Mouse (Mus musculus) granulocyte monocyte progenitor cell, adult 5-6 weeks (primary cell): ENCODE data around the gene Ifi27l2a. TPM values are rescaled to one million over a fixed set of nuclear protein-coding genes. Genes with fewer than 3 reads are reported as not detected.

Experiments
- ATAC-seq: replicated peaks from 2 replicates; pipeline ENCODE4 v1.8.0; 2016; ENCODE audit warnings: mild to moderate bottlenecking, moderate TSS enrichment, inconsistent platforms; ENCODE audit not compliant: poor library complexity, severe bottlenecking
- total RNA-seq, 2 experiments: library from RNA; stranded (forward) in 1 of 2; stranded (reverse) in 1 of 2; fragments of 200-712, 200-1000 nt in 1 of 2; fragments of >200 nt in 1 of 2; fragmentation: Nextera tagmentation in 1 of 2; gene quantifications; 2 replicates each; pipeline ENCODE4 v1.2.3; 2014 to 2017

The Ifi27l2a gene
- total RNA-seq, 2 experiments from 2014 or later = 4.0 to 8.9 TPM

DNA sequence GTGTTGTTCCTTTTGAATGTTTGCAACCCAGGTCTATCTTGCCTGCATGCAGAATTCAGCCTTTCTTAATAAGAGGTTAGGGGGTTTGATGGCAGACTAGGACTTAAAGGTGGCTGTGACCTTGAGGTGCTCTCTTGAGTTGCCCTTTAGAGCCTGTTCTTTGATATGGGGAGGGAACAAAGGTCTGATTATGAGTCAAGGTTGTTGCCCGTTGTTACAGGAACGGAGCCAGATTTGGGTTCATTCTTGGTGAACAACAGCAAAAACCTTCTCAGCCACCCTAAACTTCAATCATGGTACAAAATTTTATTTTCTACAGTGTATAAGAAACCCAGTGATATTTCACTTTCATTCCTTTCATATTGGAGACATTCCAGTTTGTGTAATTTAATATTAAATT is 10.1 kb downstream of the Ifi27l2a start:
- no peak for ATAC-seq

DNA sequence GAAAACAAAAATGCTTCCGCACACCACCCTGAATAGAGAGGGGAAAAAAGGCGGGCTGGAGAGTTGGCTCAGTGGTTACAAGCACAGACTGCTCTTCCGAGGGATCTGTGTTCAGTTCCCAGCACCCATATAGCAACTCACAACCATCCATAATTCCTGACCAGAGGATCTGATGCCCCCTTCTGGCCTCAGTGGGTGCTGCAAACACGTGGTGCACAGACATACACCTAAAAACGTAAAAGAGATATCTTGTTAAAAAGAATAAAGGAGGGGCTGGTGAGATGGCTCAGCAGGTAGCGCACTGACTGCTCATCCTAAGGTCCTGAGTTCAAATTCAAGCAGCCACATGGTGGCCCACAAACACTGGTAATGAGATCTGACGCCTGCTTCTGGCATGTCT is 16.8 kb downstream of the Ifi27l2a start:
- ATAC-seq = no peak

DNA sequence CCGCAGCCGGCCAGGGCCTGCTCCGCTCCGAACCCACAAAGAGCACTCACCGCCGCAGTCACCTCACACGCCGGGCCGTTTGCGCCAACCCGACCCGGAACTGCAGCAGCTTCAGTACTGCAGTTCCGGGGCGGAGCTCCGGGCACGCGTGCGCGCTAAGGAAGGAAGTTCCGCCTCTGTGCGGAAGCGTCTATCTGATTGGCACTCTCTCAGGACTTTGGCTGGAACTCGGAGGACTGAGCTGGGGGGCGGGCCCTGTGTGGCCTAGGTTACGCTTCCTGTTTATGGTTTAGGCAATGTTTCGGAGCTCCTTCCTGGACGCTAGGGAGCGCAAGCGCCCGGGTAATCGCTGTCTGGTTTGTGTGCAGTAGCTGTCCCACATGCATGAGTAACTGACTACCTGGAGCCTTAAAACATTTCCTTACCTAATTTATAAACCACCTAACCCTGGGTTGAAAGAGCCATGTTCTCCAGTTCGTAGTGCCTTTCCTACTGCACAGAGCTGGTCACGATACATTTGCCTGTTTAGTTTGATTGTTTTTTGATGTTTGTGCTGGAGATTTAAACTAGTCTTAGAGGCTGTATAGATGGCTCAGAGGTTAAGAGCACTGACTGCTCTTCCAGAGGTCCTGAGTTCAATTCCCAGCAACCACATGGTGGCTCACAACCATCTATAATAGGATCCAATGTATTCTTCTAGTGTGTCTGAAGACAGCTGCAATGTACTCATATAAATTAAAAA is 17.6 kb downstream of the Ifi27l2a start, which contains the start of gene Ddx24:
Ddx24 (minus strand) TSS at position 102 of the 742 bp plus-strand sequence.
- peak; percentile 98 for ATAC-seq

DNA sequence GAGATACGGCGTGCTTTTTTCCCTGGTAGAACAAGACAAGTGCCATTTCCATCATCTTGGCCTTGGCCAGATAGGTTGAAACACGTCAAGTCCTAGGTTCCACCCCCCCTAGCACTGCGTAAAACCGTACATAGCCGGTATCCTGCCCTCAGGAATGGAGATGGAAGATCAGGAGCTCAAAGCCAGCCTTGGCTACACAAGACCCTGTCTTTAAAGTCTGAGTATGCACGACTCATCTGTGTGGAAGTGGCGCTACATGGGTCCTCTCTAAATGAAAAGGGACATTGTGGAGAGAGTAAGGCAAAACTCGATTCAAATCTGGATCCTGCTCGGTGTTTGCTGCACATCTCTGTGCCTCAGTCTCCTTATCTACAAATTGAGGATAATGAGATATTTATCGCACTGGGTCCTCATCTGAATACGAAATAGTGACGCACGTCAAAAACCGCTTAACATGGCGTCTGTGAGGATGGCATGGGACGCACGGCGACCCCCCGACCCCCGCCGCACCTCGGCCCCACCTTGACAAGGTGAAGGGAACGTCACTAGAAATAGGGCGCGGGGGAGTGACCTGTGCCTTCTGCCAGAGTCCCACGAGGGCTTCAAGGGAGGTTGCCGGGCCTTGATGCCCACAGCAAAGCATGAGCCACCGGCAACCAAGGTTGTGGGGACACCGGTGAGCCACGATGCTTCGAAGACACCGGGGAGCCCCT is 18.3 kb downstream of the Ifi27l2a start:
- peak; percentile 29 for ATAC-seq

DNA sequence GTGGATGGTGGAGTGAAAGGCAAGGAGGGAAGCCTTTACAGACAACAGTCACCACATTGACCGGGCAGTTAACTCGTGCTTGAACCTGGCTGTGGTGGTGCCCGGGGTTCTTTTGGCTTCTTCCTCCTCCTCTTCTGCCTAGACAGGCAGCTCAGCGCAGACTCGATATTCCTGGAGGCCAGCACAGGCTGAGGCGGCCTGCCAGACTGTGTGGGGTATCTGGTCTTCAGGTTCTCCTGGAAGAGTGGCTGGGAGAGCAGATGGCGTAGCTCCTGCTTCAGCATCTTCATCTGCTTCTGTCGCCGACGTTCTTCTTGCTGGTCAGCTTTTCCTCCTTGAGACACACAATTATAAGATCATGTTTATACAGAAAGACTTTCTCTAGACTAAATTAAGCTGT is 35.3 kb downstream of the Ifi27l2a start:
- ATAC-seq = no peak

DNA sequence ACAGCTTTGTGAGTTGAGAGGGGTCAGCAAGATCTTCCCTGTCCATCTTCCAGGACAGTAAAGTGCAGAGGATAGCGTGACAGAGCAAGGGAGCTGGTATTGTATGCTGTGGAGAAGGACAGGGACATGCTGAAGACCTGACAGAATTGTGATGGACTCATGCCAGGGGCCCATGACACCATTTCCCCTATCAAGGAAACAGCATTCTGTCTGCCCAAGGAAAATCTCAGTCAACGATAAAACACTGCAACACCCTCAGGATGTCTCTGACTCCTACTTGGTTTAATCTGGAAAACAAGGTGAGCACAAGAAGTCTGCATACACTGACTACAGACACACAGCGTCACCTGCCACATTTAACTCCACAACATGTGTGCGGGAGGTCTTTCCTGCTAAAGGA is 35.8 kb downstream of the Ifi27l2a start, which contains the start of gene 9330161L09Rik:
9330161L09Rik (minus strand) TSS at position 101 of the 400 bp plus-strand sequence.
- no peak for ATAC-seq

DNA sequence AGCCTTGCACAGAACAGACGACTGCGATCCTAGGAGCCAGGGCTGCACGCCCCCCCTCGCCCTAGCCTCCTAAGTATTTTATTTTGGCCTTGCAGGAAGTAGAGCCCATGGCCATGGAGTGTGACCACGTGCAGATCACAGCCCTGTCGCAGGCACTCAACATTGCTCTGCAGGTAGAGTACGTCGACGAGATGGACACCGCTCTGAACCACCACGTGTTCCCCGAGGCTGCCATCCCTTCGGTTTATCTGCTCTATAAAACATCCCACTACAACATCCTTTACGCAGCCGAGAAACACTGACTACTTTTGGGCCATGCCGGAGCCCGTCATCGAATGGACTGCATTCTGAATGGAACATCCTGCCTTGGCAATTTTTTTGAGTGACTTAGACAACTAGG is 39.3 kb downstream of the Ifi27l2a start:
- no peak for ATAC-seq

DNA sequence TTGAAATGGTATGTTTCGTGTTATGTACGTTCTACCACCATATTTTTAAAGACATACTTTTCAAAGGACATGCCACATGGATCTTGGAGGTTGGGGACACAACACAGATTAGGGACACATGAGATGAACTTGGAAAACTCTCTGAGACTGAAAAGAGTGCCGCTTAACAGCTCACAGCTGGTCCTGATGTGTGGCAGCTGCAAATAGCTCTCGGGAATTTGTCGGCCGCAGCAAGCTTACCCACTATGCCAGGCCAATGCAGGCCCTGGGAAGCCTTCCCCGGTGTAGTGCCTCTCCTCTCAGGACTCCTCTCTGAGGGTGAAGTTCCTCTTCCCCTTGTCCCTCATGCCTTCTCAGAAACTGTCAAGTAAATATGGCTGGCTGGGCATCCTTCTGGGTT is 46.7 kb downstream of the Ifi27l2a start:
- ATAC-seq = no peak

DNA sequence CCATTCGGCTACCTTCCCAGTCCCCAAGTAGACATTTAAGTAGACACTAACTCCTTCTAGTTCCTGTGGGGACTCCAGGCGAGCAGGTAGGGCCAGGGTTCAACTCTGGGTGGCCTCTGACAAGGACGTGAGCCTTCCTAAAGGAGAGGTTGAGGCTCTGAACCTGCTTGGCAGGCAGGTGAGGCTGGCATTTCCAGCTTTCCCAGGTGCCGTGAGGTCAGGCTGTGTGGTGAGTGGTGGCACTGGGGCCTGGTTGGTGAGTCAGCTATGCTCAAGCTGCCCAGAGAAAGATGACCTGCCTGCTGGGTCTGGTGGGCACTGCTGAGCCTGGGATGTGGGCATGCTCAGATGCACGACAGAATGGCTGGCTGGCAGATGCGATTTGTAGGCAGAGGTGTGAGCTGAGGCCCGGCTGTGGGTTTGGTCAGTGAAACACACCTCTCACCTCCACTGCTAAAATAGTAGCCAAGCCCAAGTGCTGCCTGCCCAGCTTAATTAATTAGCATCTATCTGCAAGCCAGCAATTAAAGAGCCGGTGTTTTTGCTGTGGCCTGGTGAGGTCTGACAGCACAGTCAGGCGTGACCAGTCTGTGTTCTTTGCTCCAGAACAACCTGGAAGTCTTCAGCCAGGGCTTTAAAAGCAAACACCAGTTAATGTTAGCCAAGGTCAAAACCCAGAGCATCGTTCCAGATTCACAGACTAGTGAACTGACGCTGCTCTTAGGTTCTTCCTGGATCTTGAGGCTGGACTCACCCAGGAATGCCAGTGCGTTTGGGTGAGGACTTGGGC is 47.8 kb downstream of the Ifi27l2a start:
- ATAC-seq = no peak

DNA sequence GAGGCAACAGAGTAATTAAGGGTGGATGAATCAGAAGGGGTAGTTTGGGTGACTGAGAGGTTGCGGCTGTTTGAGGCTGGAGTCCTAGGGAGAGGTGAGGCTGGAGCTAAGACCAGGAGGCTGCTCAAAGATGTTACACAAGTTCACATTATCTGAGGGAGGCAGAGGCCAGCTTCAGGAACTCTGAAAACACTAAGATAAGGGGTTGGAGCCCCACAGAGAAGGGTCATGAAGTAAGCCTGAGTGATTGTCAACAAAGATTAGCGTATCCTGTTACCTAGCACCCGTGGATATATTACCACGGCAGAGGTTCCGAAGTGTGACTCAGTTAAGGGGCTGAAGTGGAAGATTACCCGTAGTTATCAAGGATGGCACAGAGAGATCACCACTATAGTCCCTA is 50.0 kb downstream of the Ifi27l2a start:
- ATAC-seq = peak; percentile 45

Other genes starting within 250 kb of the Ifi27l2a start
- gene Prima1, start 201.5 kb downstream of the Ifi27l2a start, total RNA-seq (2014; fragmentation: Nextera tagmentation) = not detected in 2 replicates
- gene Prima1, start 201.5 kb downstream of the Ifi27l2a start, total RNA-seq (2017) = not detected in 2 replicates
- gene Fam181a, start 132.7 kb downstream of the Ifi27l2a start, total RNA-seq (2014; fragmentation: Nextera tagmentation) = not detected in 2 replicates
- not detected in 2 replicates for gene Fam181a, start 132.7 kb downstream of the Ifi27l2a start, total RNA-seq (2017)
- not detected in 2 replicates for gene Asb2, start 87.7 kb downstream of the Ifi27l2a start, total RNA-seq (2014; fragmentation: Nextera tagmentation)
- 0.41 TPM in 1 of 2 replicates, not detected in the other for gene Asb2, start 87.7 kb downstream of the Ifi27l2a start, total RNA-seq (2017)
- 0.56 and 0.66 TPM in 2 replicates for gene Otub2, start 55.0 kb downstream of the Ifi27l2a start, total RNA-seq (2014; fragmentation: Nextera tagmentation)
- 0.67 and 0.78 TPM in 2 replicates for gene Otub2, start 55.0 kb downstream of the Ifi27l2a start, total RNA-seq (2017)
- gene 9330161L09Rik, start 35.9 kb downstream of the Ifi27l2a start, total RNA-seq (2014; fragmentation: Nextera tagmentation) = 1.3 and 5.6 TPM in 2 replicates
- gene 9330161L09Rik, start 35.9 kb downstream of the Ifi27l2a start, total RNA-seq (2017) = 0.31 and 0.52 TPM in 2 replicates
- gene Ddx24, start 17.9 kb downstream of the Ifi27l2a start, total RNA-seq (2014; fragmentation: Nextera tagmentation) = 54.0 and 66.7 TPM in 2 replicates
- 91.4 and 103 TPM in 2 replicates for gene Ddx24, start 17.9 kb downstream of the Ifi27l2a start, total RNA-seq (2017)
- gene Ifi27, start 9.5 kb downstream of the Ifi27l2a start, total RNA-seq (2014; fragmentation: Nextera tagmentation) = 57.2 and 75.3 TPM in 2 replicates
- gene Ifi27, start 9.5 kb downstream of the Ifi27l2a start, total RNA-seq (2017) = 24.0 and 53.0 TPM in 2 replicates
- gene Ifi27l2b, start 13.5 kb upstream of the Ifi27l2a start, total RNA-seq (2014; fragmentation: Nextera tagmentation) = not detected in 2 replicates
- gene Ifi27l2b, start 13.5 kb upstream of the Ifi27l2a start, total RNA-seq (2017) = not detected in 2 replicates
- 0.43 TPM in 1 of 2 replicates, not detected in the other for gene Ppp4r4, start 88.6 kb upstream of the Ifi27l2a start, total RNA-seq (2014; fragmentation: Nextera tagmentation)
- 0.30 TPM in 1 of 2 replicates, not detected in the other for gene Ppp4r4, start 88.6 kb upstream of the Ifi27l2a start, total RNA-seq (2017)
- not detected in 2 replicates for gene Serpina10, start 187.8 kb upstream of the Ifi27l2a start, total RNA-seq (2014; fragmentation: Nextera tagmentation)
- not detected in 2 replicates for gene Serpina10, start 187.8 kb upstream of the Ifi27l2a start, total RNA-seq (2017)
- not detected in 2 replicates for gene Serpina6, start 213.5 kb upstream of the Ifi27l2a start, total RNA-seq (2014; fragmentation: Nextera tagmentation)
- gene Serpina6, start 213.5 kb upstream of the Ifi27l2a start, total RNA-seq (2017) = not detected in 2 replicates
- not detected in 2 replicates for gene Serpina16, start 232.5 kb upstream of the Ifi27l2a start, total RNA-seq (2014; fragmentation: Nextera tagmentation)
- not detected in 2 replicates for gene Serpina16, start 232.5 kb upstream of the Ifi27l2a start, total RNA-seq (2017)